Mouse (Mus musculus): ENCODE measurements around the gene Rpgrip1l.

GRCm38 (mm10) chr8:91278060-91278459, 35.0 kb downstream of the Rpgrip1l start:
- TF ChIP-seq CTCF (conservative IDR thresholded peaks at IDR 0.05; ENCODE audit: low read length), result no peak
- TF ChIP-seq NANOG (IDR thresholded peaks at IDR 0.05; ENCODE audit: borderline replicate concordance, low read length), result no peak
